Mouse (Mus musculus) spleen, adult 2 months (tissue): ENCODE results near the gene Abhd6.

Source experiments
- CTCF ChIP-seq: fragments of 200-500 bp; IDR thresholded peaks from 2 replicates; pipeline ENCODE4 v1.5.1; 2011; ENCODE audit warnings: mild to moderate bottlenecking, inconsistent platforms; ENCODE audit not compliant: insufficient read depth, insufficient read length, insufficient replicate concordance; ENCODE audit errors: extremely low read depth
- POLR2A ChIP-seq: fragments of 200-500 bp; IDR thresholded peaks from 2 replicates; pipeline ENCODE4 v1.6.1; 2011; ENCODE audit warnings: low read depth, low read length, inconsistent platforms

DNA sequence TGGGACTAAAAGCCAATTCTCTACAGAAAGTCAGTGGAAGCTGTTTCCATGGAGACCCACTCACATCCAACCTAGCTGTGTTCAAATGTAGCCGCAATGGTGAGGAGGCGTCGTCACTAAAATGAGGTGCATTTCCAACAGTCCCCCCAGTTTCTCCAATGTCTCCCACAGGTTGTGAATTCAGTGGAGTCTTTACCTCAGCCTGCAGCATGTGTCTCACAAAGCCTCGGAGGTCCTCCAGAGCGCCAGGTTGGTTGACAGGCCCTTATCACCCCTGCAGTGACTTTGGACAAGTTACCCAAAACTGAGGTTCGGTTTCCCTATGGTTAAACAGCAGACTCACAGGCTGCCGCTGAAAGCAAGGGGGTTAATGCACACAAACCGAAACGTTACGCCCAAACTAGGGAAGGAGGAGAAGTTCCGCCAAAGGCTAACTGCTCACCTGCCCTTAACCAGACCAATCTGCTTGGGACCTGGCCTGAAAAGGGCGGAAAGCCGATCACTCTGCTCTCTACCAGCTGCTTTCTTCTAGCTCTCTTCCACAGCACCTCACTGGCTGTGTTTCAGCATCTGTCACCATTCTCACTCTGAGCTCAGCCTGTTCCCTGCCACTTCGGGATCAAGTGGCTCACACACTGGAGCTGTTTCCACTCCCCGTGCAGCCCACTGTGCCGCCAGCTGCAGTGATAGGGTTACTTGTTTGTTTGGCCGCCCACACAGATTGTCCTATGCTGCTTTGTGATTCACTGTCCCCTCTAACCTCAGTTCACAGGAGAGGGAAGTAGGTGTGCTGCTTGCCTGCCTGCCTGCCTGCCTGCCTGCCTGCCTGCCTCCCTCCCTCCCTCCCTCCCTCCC is 1.6 kb upstream of the Abhd6 start:
- TF ChIP-seq CTCF (no peak), POLR2A (no peak)
